Mouse (Mus musculus): ENCODE measurements around the gene Hps5. TPM values are rescaled to one million over a fixed set of nuclear protein-coding genes. Genes with fewer than 3 reads are reported as not detected.

Gene Hps5
- total and polyA plus RNA-seq, 2 experiments from 2014 or later: 6.3 to 7.9 TPM

- H3K9ac ChIP-seq (replicated peaks; ENCODE audit: low read depth, low read length): no peak overlapping the region
- no peaks in the 10 kb centered on the region for H3K27me3 ChIP-seq (ENCODE audit: control insufficient read depth, insufficient read depth, low read length)
- H3K9me3 ChIP-seq (replicated peaks; ENCODE audit: control insufficient read depth, low read length): no peaks in the 10 kb centered on the region
- H3K4me1 ChIP-seq (ENCODE audit: control insufficient read depth, insufficient read depth): no peaks in the 10 kb centered on the region
- no peak for ATAC-seq (ENCODE audit: insufficient read depth, low read depth)
- TF ChIP-seq CTCF (IDR thresholded peaks at IDR 0.05; ENCODE audit: low read depth) (no peak), EP300 (IDR thresholded peaks at IDR 0.05; ENCODE audit: low read depth) (no peak)
- no peak overlapping the region for H3K4me2 ChIP-seq (ENCODE audit: low read depth, low read length)
- H3K27ac ChIP-seq (ENCODE audit: low read depth): no peak overlapping the region
- WGBS: 76% methylated on average over 3 of the region's 3 CpGs
- no peaks in the 10 kb centered on the region for H3K36me3 ChIP-seq (replicated peaks; ENCODE audit: control insufficient read depth, insufficient read depth, low read length)
- no peak overlapping the region for H3K4me3 ChIP-seq (ENCODE audit: low read depth, low read length)
- DNase-seq (ENCODE audit: low spot score): no peak
Measured at GRCm38 (mm10) chr7:46723849-46724248, 72.0 kb downstream of the Hps5 start.

- Histone ChIP-seq H3K9me3 (replicated peaks; ENCODE audit: control insufficient read depth, low read length) (no peaks in the 10 kb centered on the region), H3K4me3 (ENCODE audit: low read depth, low read length) (no peak overlapping the region), H3K27me3 (ENCODE audit: control insufficient read depth, insufficient read depth, low read length) (no peaks in the 10 kb centered on the region), H3K36me3 (replicated peaks; ENCODE audit: control insufficient read depth, insufficient read depth, low read length) (no peaks in the 10 kb centered on the region), H3K9ac (replicated peaks; ENCODE audit: low read depth, low read length) (no peak overlapping the region), H3K4me2 (ENCODE audit: low read depth, low read length) (no peak overlapping the region), H3K27ac (ENCODE audit: low read depth) (no peak overlapping the region), H3K4me1 (ENCODE audit: control insufficient read depth, insufficient read depth) (no peaks in the 10 kb centered on the region)
- TF ChIP-seq CTCF (IDR thresholded peaks at IDR 0.05; ENCODE audit: low read depth): no peak
- TF ChIP-seq EP300 (IDR thresholded peaks at IDR 0.05; ENCODE audit: low read depth): no peak
- 84% methylated on average over 6 of the region's 6 CpGs for WGBS
- DNase-seq (ENCODE audit: low spot score) (no peak), ATAC-seq (ENCODE audit: insufficient read depth, low read depth) (no peak)
Measured at GRCm38 (mm10) chr7:46723354-46723753, 72.5 kb downstream of the Hps5 start.

- Histone ChIP-seq H3K9me3 (replicated peaks; ENCODE audit: control insufficient read depth, low read length) (no peaks in the 10 kb centered on the region), H3K4me3 (ENCODE audit: low read depth, low read length) (no peak overlapping the region), H3K27me3 (ENCODE audit: control insufficient read depth, insufficient read depth, low read length) (no peaks in the 10 kb centered on the region), H3K9ac (replicated peaks; ENCODE audit: low read depth, low read length) (no peak overlapping the region), H3K36me3 (replicated peaks; ENCODE audit: control insufficient read depth, insufficient read depth, low read length) (no peaks in the 10 kb centered on the region), H3K4me2 (ENCODE audit: low read depth, low read length) (no peak overlapping the region), H3K27ac (ENCODE audit: low read depth) (no peak overlapping the region), H3K4me1 (ENCODE audit: control insufficient read depth, insufficient read depth) (no peaks in the 10 kb centered on the region)
- TF ChIP-seq EP300 (IDR thresholded peaks at IDR 0.05; ENCODE audit: low read depth): no peak
- TF ChIP-seq CTCF (IDR thresholded peaks at IDR 0.05; ENCODE audit: low read depth): no peak
- ATAC-seq (ENCODE audit: insufficient read depth, low read depth) (no peak), DNase-seq (ENCODE audit: low spot score) (no peak)
- WGBS: 60% methylated on average over 9 of the region's 9 CpGs
Measured at GRCm38 (mm10) chr7:46720460-46720859, 75.4 kb downstream of the Hps5 start.

GRCm38 (mm10) chr7:46719526-46719925, 76.3 kb downstream of the Hps5 start:
- Histone ChIP-seq H3K9me3 (replicated peaks; ENCODE audit: control insufficient read depth, low read length) (no peaks in the 10 kb centered on the region), H3K4me1 (ENCODE audit: control insufficient read depth, insufficient read depth) (no peaks in the 10 kb centered on the region), H3K27ac (ENCODE audit: low read depth) (no peak overlapping the region), H3K9ac (replicated peaks; ENCODE audit: low read depth, low read length) (no peak overlapping the region), H3K4me3 (ENCODE audit: low read depth, low read length) (no peak overlapping the region), H3K27me3 (ENCODE audit: control insufficient read depth, insufficient read depth, low read length) (0 out of 2 replicates have a peak, but pooled peaks cover 4% of the 10 kb centered on the region), H3K36me3 (replicated peaks; ENCODE audit: control insufficient read depth, insufficient read depth, low read length) (no peaks in the 10 kb centered on the region), H3K4me2 (ENCODE audit: low read depth, low read length) (no peak overlapping the region)
- TF ChIP-seq EP300 (IDR thresholded peaks at IDR 0.05; ENCODE audit: low read depth) (no peak), CTCF (IDR thresholded peaks at IDR 0.05; ENCODE audit: low read depth) (no peak)
- no peak for DNase-seq (ENCODE audit: low spot score)
- WGBS: 62% methylated on average over 7 of the region's 7 CpGs
- ATAC-seq (ENCODE audit: insufficient read depth, low read depth): no peak

- TF ChIP-seq EP300 (IDR thresholded peaks at IDR 0.05; ENCODE audit: low read depth) (no peak), CTCF (IDR thresholded peaks at IDR 0.05; ENCODE audit: low read depth) (no peak)
- Histone ChIP-seq H3K9ac (replicated peaks; ENCODE audit: low read depth, low read length) (no peak overlapping the region), H3K27me3 (ENCODE audit: control insufficient read depth, insufficient read depth, low read length) (0 out of 2 replicates have a peak, but pooled peaks cover 4% of the 10 kb centered on the region), H3K4me2 (ENCODE audit: low read depth, low read length) (no peak overlapping the region), H3K9me3 (replicated peaks; ENCODE audit: control insufficient read depth, low read length) (no peaks in the 10 kb centered on the region), H3K4me3 (ENCODE audit: low read depth, low read length) (no peak overlapping the region), H3K36me3 (replicated peaks; ENCODE audit: control insufficient read depth, insufficient read depth, low read length) (no peaks in the 10 kb centered on the region), H3K27ac (ENCODE audit: low read depth) (no peak overlapping the region), H3K4me1 (ENCODE audit: control insufficient read depth, insufficient read depth) (no peaks in the 10 kb centered on the region)
- ATAC-seq (ENCODE audit: insufficient read depth, low read depth) (no peak), DNase-seq (ENCODE audit: low spot score) (no peak)
- whole genome bisulfite sequencing: 69% methylated on average over 7 of the region's 7 CpGs
Measured at GRCm38 (mm10) chr7:46718591-46719270, 77.1 kb downstream of the Hps5 start.

GRCm38 (mm10) chr7:46716897-46717296, 79.0 kb downstream of the Hps5 start:
- no peak overlapping the region for H3K27ac ChIP-seq (ENCODE audit: low read depth)
- H3K4me3 ChIP-seq (ENCODE audit: low read depth, low read length): no peak overlapping the region
- WGBS: 22% methylated on average over 5 of the region's 5 CpGs
- no peaks in the 10 kb centered on the region for H3K4me1 ChIP-seq (ENCODE audit: control insufficient read depth, insufficient read depth)
- 0 out of 2 replicates have a peak, but pooled peaks cover 4% of the 10 kb centered on the region for H3K27me3 ChIP-seq (ENCODE audit: control insufficient read depth, insufficient read depth, low read length)
- TF ChIP-seq CTCF (IDR thresholded peaks at IDR 0.05; ENCODE audit: low read depth) (no peak), EP300 (IDR thresholded peaks at IDR 0.05; ENCODE audit: low read depth) (no peak)
- no peaks in the 10 kb centered on the region for H3K9me3 ChIP-seq (replicated peaks; ENCODE audit: control insufficient read depth, low read length)
- no peak for DNase-seq (ENCODE audit: low spot score)
- no peak overlapping the region for H3K9ac ChIP-seq (replicated peaks; ENCODE audit: low read depth, low read length)
- no peaks in the 10 kb centered on the region for H3K36me3 ChIP-seq (replicated peaks; ENCODE audit: control insufficient read depth, insufficient read depth, low read length)
- ATAC-seq (ENCODE audit: insufficient read depth, low read depth): no peak
- no peak overlapping the region for H3K4me2 ChIP-seq (ENCODE audit: low read depth, low read length)

Measured in heart, postnatal 0 days (tissue).